Mouse (Mus musculus) CH12.LX (cell line): ENCODE results near the gene Bdkrb1. TPM values are rescaled to one million over a fixed set of nuclear protein-coding genes. Genes with fewer than 3 reads are reported as not detected.

ENCODE experiments used
- DNase-seq: peaks from one replicate; pipeline ENCODE4 v3.0.0-alpha.2; 2013; ENCODE audit errors: extremely low read depth
- H3K27ac ChIP-seq: 2 replicates; pipeline ENCODE4 v1.5.1; 2012; ENCODE audit warnings: low read depth, mild to moderate bottlenecking, control low read depth, moderate library complexity; ENCODE audit not compliant: insufficient read depth
- H3K27me3 ChIP-seq: replicated peaks from 2 replicates; pipeline ENCODE3; 2012; ENCODE audit warnings: inconsistent platforms
- H3K36me3 ChIP-seq, 2 experiments: replicated peaks in 1 of 2; 2 replicates each; pipeline versions ENCODE3 to v1.6.1; 2012; ENCODE audit warnings: inconsistent platforms in 1 of 2, low read length in 1 of 2, mild to moderate bottlenecking in 1 of 2, mixed read lengths in 1 of 2, moderate library complexity in 1 of 2; ENCODE audit not compliant: control insufficient read depth in 1 of 2, insufficient read depth in 1 of 2
- H3K4me1 ChIP-seq, 2 experiments: 2 replicates each; pipeline ENCODE4 v1.6.1; 2012; ENCODE audit warnings: inconsistent platforms in 1 of 2, moderate library complexity in 1 of 2; ENCODE audit not compliant: insufficient read depth in 2 of 2, control insufficient read depth in 1 of 2
- H3K4me2 ChIP-seq: 2 replicates; pipeline ENCODE4 v1.6.1; 2012; ENCODE audit warnings: low read depth, mild to moderate bottlenecking, control low read depth; ENCODE audit not compliant: poor library complexity, insufficient read depth, severe bottlenecking
- H3K4me3 ChIP-seq, 3 experiments: fragments of 150-350 bp in 1 of 3; sonication (generic) in 1 of 3; replicated peaks in 1 of 3; 2 replicates each; pipeline versions ENCODE3 to v1.5.1; 2011 to 2012; ENCODE audit warnings: low read depth in 2 of 3, low read length in 2 of 3, mild to moderate bottlenecking in 2 of 3, moderate library complexity in 2 of 3, control low read depth in 1 of 3, improper control_type of control experiment in 1 of 3, inconsistent platforms in 1 of 3, mixed read lengths in 1 of 3; ENCODE audit not compliant: poor library complexity in 1 of 3
- H3K79me2 ChIP-seq: replicated peaks from 2 replicates; pipeline ENCODE4 v1.6.1; 2012; ENCODE audit warnings: mild to moderate bottlenecking, moderate library complexity; ENCODE audit not compliant: control insufficient read depth, poor library complexity, insufficient read depth, severe bottlenecking; ENCODE audit errors: extremely low read depth
- H3K9ac ChIP-seq: 2 replicates; pipeline ENCODE4 v1.6.1; 2012; ENCODE audit warnings: low read depth, mild to moderate bottlenecking, control low read depth, moderate library complexity; ENCODE audit not compliant: insufficient read depth
- H3K9me3 ChIP-seq: replicated peaks from 2 replicates; pipeline ENCODE3; 2012; ENCODE audit warnings: low read length, inconsistent platforms, mixed read lengths
- CTCF ChIP-seq, 2 experiments: IDR thresholded peaks in 1 of 2; conservative IDR thresholded peaks in 1 of 2; 2 replicates each; pipeline ENCODE4 v1.5.1; 2011 to 2012; ENCODE audit warnings: low read depth in 2 of 2, low read length in 2 of 2, improper control_type of control experiment in 1 of 2, inconsistent platforms in 1 of 2, mild to moderate bottlenecking in 1 of 2, moderate library complexity in 1 of 2
- HCFC1 ChIP-seq: IDR thresholded peaks from 2 replicates; pipeline ENCODE4 v1.6.1; 2012; ENCODE audit warnings: low read depth, mild to moderate bottlenecking, inconsistent platforms, low read length, improper control_type of control experiment
- IRF4 ChIP-seq: IDR thresholded peaks from 2 replicates; pipeline ENCODE4 v1.6.1; 2014; ENCODE audit warnings: low read depth, mild to moderate bottlenecking, inconsistent platforms, low read length, improper control_type of control experiment
- JUN ChIP-seq: IDR thresholded peaks from 2 replicates; pipeline ENCODE4 v1.6.1; 2011; ENCODE audit warnings: low read depth, mild to moderate bottlenecking, low read length, improper control_type of control experiment, moderate library complexity; ENCODE audit not compliant: insufficient read depth
- KAT2A ChIP-seq: IDR thresholded peaks from 2 replicates; pipeline ENCODE4 v1.6.1; 2012; ENCODE audit warnings: low read length, improper control_type of control experiment, inconsistent platforms; ENCODE audit not compliant: insufficient replicate concordance
- MAFK ChIP-seq: IDR thresholded peaks from 2 replicates; pipeline ENCODE4 v1.6.1; 2011; ENCODE audit warnings: low read length, improper control_type of control experiment; ENCODE audit not compliant: insufficient replicate concordance
- MAX ChIP-seq: IDR thresholded peaks from 2 replicates; pipeline ENCODE4 v1.6.1; 2011; ENCODE audit warnings: low read length, improper control_type of control experiment
- MAZ ChIP-seq: IDR thresholded peaks from 2 replicates; pipeline ENCODE4 v1.6.1; 2012; ENCODE audit warnings: low read depth, mild to moderate bottlenecking, inconsistent platforms, low read length, improper control_type of control experiment, moderate library complexity
- MEF2A ChIP-seq: IDR thresholded peaks from 2 replicates; pipeline ENCODE4 v1.6.1; 2014; ENCODE audit warnings: low read depth, mild to moderate bottlenecking, inconsistent platforms, low read length, improper control_type of control experiment, borderline replicate concordance
- MYC ChIP-seq: IDR thresholded peaks from 2 replicates; pipeline ENCODE4 v1.6.1; 2011; ENCODE audit warnings: low read depth, mild to moderate bottlenecking, improper control_type of control experiment, low read length
- NELFE ChIP-seq: IDR thresholded peaks from 2 replicates; pipeline ENCODE4 v1.6.1; 2011; ENCODE audit warnings: low read depth, low read length, improper control_type of control experiment
- NRF1 ChIP-seq: IDR thresholded peaks from 2 replicates; pipeline ENCODE4 v1.6.1; 2014; ENCODE audit warnings: low read depth, mild to moderate bottlenecking, inconsistent platforms, low read length, improper control_type of control experiment, moderate library complexity
- PAX5 ChIP-seq: IDR thresholded peaks from 2 replicates; pipeline ENCODE4 v1.6.1; 2012; ENCODE audit warnings: low read length, inconsistent platforms, mixed read lengths
- RAD21 ChIP-seq: IDR thresholded peaks from 2 replicates; pipeline ENCODE4 v1.6.1; 2011; ENCODE audit warnings: low read depth, mild to moderate bottlenecking, low read length, improper control_type of control experiment, moderate library complexity
- SMC3 ChIP-seq: IDR thresholded peaks from 2 replicates; pipeline ENCODE4 v1.6.1; 2011; ENCODE audit warnings: low read depth, low read length, improper control_type of control experiment
- USF1 ChIP-seq: IDR thresholded peaks from 2 replicates; pipeline ENCODE4 v1.6.1; 2014; ENCODE audit warnings: low read depth, mild to moderate bottlenecking, inconsistent platforms, low read length, improper control_type of control experiment
- ZKSCAN1 ChIP-seq: IDR thresholded peaks from 2 replicates; pipeline ENCODE4 v1.6.1; 2012; ENCODE audit warnings: low read depth, inconsistent platforms, low read length, improper control_type of control experiment, borderline replicate concordance
- ZNF384 ChIP-seq: IDR thresholded peaks from 2 replicates; pipeline ENCODE4 v1.6.1; 2012; ENCODE audit warnings: low read depth, low read length, improper control_type of control experiment, inconsistent platforms
- dilution Hi-C: fragments of 300-500 bp; cut with MboI; formaldehyde crosslinking; loops from 2 replicates; pipeline ENCODE4 v1.14.3; 2020; ENCODE audit warnings: low sequenced_read_pairs; ENCODE audit not compliant: extremely low pct_unique_long_range_greater_than_20kb, extremely low pct_ligation_motif_present
- in situ Hi-C: fragments of 300-500 bp; cut with MboI; formaldehyde crosslinking; loops from 3 replicates; pipeline ENCODE4 v1.14.3; 2019; ENCODE audit warnings: low sequenced_read_pairs, low pct_ligation_motif_present, low pct_unique_long_range_greater_than_20kb, mixed read lengths
- polyA plus RNA-seq: library from polyadenylated mRNA; unstranded; fragments of >175 nt; gene quantifications from 2 replicates; pipeline ENCODE4 v1.2.1, GENCODE M21; 2012; ENCODE audit warnings: low read depth; ENCODE audit not compliant: insufficient read length
- total RNA-seq, 2 experiments: library from RNA; depleted of rRNA; stranded (reverse); fragments of 300-350 nt in 1 of 2; fragments of >200 nt in 1 of 2; gene quantifications; 2 replicates each; pipeline ENCODE4 v1.2.3; 2012 to 2014

Bdkrb1 gene
- total and polyA plus RNA-seq, 3 experiments: 0.81 to 1.5 (median 1.0) TPM

DNA sequence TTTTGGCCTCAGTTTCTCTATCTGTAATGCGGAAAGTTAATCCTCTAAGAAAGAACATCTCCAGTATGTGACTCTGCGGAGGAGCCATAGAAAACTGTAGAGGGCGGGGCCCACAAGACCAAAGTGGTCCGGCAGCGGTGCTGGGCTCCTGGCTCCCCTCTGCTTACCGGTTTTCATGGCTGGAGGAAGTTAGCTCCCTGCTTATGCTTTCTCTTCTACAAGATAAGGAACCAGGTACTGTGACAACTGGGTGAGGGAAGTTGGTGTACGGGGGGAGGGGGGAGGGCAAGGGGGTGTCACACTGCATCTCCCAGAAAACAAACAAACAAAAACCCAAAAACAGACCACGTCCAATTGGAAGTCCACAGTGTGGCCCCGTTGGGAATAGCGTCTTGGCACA is 4.4 kb upstream of the Bdkrb1 start:
- in situ Hi-C loops: no loop called here
- TF ChIP-seq JUN (no peak), MAX (no peak), MYC (no peak), MEF2A (no peak), PAX5 (no peak), CTCF (conservative IDR thresholded peaks at IDR 0.05 in 1 of 2, IDR thresholded peaks at IDR 0.05 in 1 of 2; ENCODE audit: low read depth in 2 of 2, low read length in 2 of 2) (no peak)
- TF ChIP-seq, all 38 proteins: peak for 0
- dilution Hi-C loops: no loop called here

DNA sequence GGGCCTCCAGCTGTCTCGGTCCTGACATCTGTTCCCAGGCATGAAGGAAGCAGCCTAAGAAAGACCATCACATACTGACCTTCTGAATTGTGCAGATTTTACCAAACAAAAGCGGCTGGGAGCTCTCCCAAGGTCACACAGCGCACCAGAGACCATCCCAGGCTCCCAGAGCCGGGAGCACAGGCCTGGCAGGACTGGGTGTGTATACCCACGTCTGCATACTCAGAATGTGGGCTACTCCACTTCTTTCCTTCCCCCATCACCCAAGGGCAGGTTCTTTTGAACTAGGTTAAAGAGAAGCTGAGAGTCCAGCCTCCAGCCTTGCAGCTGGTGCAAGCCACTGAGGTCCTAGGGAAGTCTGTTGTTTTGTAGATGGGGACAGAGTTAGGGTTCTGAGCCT is 3.8 kb upstream of the Bdkrb1 start:
- peaks cover 0 to 2% of the 10 kb centered on the region in 2 experiments for H3K36me3 ChIP-seq
- dilution Hi-C loops: no loop called here
- in situ Hi-C loops: no loop called here
- no peak for TF ChIP-seq MAFK
- TF ChIP-seq KAT2A: no peak
- no peak for TF ChIP-seq RAD21
- TF ChIP-seq ZNF384: no peak
- no peak for TF ChIP-seq ZKSCAN1
- TF ChIP-seq NRF1: no peak
- TF ChIP-seq MEF2A: no peak
- TF ChIP-seq HCFC1: no peak
- TF ChIP-seq SMC3: no peak
- no peak for TF ChIP-seq CTCF (conservative IDR thresholded peaks at IDR 0.05 in 1 of 2, IDR thresholded peaks at IDR 0.05 in 1 of 2; ENCODE audit: low read depth in 2 of 2, low read length in 2 of 2)
- no peak for TF ChIP-seq MAX
- TF ChIP-seq IRF4: no peak
- TF ChIP-seq MAZ: no peak
- no peak for TF ChIP-seq NELFE
- no peak for TF ChIP-seq USF1
- no peak overlapping the region for H3K4me3 ChIP-seq
- H3K27me3 ChIP-seq: no peaks in the 10 kb centered on the region
- no peak for DNase-seq
- no peak overlapping the region for H3K27ac ChIP-seq
- no peak overlapping the region for H3K9ac ChIP-seq
- H3K79me2 ChIP-seq: no peaks in the 10 kb centered on the region
- no peaks in the 10 kb centered on the region for H3K9me3 ChIP-seq
- no peak overlapping the region for H3K4me2 ChIP-seq
- peaks cover 5 to 76% of the 10 kb centered on the region in 2 experiments; a peak in 3 of 4 replicates for H3K4me1 ChIP-seq

More for the DNA sequence above, 4.4 kb upstream of the Bdkrb1 start:
- Histone ChIP-seq H3K27ac (no peak overlapping the region), H3K27me3 (no peaks in the 10 kb centered on the region), H3K4me3 (no peak overlapping the region), H3K9me3 (no peaks in the 10 kb centered on the region), H3K36me3 (no peaks in the 10 kb centered on the region), H3K4me2 (no peak overlapping the region), H3K79me2 (no peaks in the 10 kb centered on the region), H3K4me1 (peaks cover 5 to 70% of the 10 kb centered on the region in 2 experiments; a peak in 3 of 4 replicates), H3K9ac (no peak overlapping the region)
- no peak for DNase-seq
